ENCODE assay signal across 17 mouse cellular contexts in genomic region chr3:123511818-123512217, GRCm38 (mm10).
"Had no signal": no experiment of that assay in that cellular context is flagged by ENCODE, and none has a peak within 500 bp of the region (broad histone marks: within the 10 kb centered on the region; RNA-seq: fewer than 3 reads in every experiment).

No protein-coding gene starts in this region.

- H3K9ac ChIP-seq: limb, embryonic 15.5 days; liver, embryonic 12.5 days; lung, embryonic 15.5 days; neural tube, embryonic 15.5 days had no signal

- H3K9me3 ChIP-seq: limb, embryonic 15.5 days; liver, embryonic 12.5 days; lung, embryonic 15.5 days; neural tube, embryonic 15.5 days had no signal

- DNase-seq: kidney, adult 8-10 months; kidney, postnatal 10 days; kidney, postnatal 4 days; lung, postnatal 36 days; right cerebral cortex, adult 18-20 months; right cerebral cortex, postnatal 4 days; spleen, adult 18-20 months; thymus, adult 2 months; thymus, postnatal 25 days had no signal

- H3K27ac ChIP-seq: left cerebral cortex, adult 2 months; limb, embryonic 15.5 days; liver, embryonic 12.5 days; lung, embryonic 15.5 days; midbrain, embryonic 10.5 days; neural tube, embryonic 15.5 days had no signal

- H3K27me3 ChIP-seq: limb, embryonic 15.5 days; liver, embryonic 12.5 days; lung, embryonic 15.5 days; neural tube, embryonic 15.5 days had no signal

- H3K4me2 ChIP-seq: limb, embryonic 15.5 days; liver, embryonic 12.5 days; lung, embryonic 15.5 days; neural tube, embryonic 15.5 days had no signal

- ATAC-seq: intestine, embryonic 16.5 days; liver, embryonic 12.5 days had no signal

- H3K4me3 ChIP-seq: left cerebral cortex, adult 2 months; limb, embryonic 15.5 days; liver, embryonic 12.5 days; lung, embryonic 15.5 days; midbrain, embryonic 10.5 days; myocyte; neural tube, embryonic 15.5 days had no signal

- H3K36me3 ChIP-seq: neural tube, embryonic 15.5 days had no signal
